17 mouse cellular contexts compared by ENCODE assay signal in genomic region chr2:122485654-122486053, GRCm38 (mm10). TPM values are rescaled to one million over a fixed set of nuclear protein-coding genes. Genes with fewer than 3 reads are reported as not detected.
"Had no signal": no experiment of that assay in that cellular context is flagged by ENCODE, and none has a peak within 500 bp of the region (broad histone marks: within the 10 kb centered on the region; RNA-seq: fewer than 3 reads in every experiment).

No protein-coding gene starts in this region.

RNA-seq across cellular contexts. Expression of gene Gm14085, which starts 0.9 kb away (rescaled TPM):
- total RNA-seq: layer of hippocampus, adult 2 months; layer of hippocampus, postnatal 25 days; left cerebral cortex, adult 18-20 months had no signal
- polyA plus RNA-seq: kidney, postnatal 0 days; limb, embryonic 10.5 days; limb, embryonic 13.5 days; liver, embryonic 12.5 days; lung, embryonic 15.5 days; midbrain, embryonic 10.5 days; midbrain, embryonic 13.5 days; neural tube, embryonic 11.5 days; neural tube, embryonic 14.5 days; stomach, embryonic 14.5 days; stomach, postnatal 0 days; urinary bladder, adult 2 months had no signal

RNA-seq across cellular contexts. Expression of gene Slc28a2, which starts 59.4 kb away (rescaled TPM):
- total RNA-seq: left cerebral cortex, postnatal 25 days had no signal
- polyA plus RNA-seq: midbrain, embryonic 10.5 days; midbrain, embryonic 13.5 days; midbrain, embryonic 16.5 days; neural tube, embryonic 14.5 days had no signal
